Mouse (Mus musculus) CH12.LX (cell line): Measurements from ENCODE around the gene Ccnk.

Experiments used
- CTCF ChIP-seq, 2 experiments: IDR thresholded peaks in 1 of 2; conservative IDR thresholded peaks in 1 of 2; 2 replicates each; pipeline ENCODE4 v1.5.1; 2011 to 2012; ENCODE audit warnings: low read depth in 2 of 2, low read length in 2 of 2, improper control_type of control experiment in 1 of 2, inconsistent platforms in 1 of 2, mild to moderate bottlenecking in 1 of 2, moderate library complexity in 1 of 2
- ZNF384 ChIP-seq: IDR thresholded peaks from 2 replicates; pipeline ENCODE4 v1.6.1; 2012; ENCODE audit warnings: low read depth, low read length, improper control_type of control experiment, inconsistent platforms

DNA sequence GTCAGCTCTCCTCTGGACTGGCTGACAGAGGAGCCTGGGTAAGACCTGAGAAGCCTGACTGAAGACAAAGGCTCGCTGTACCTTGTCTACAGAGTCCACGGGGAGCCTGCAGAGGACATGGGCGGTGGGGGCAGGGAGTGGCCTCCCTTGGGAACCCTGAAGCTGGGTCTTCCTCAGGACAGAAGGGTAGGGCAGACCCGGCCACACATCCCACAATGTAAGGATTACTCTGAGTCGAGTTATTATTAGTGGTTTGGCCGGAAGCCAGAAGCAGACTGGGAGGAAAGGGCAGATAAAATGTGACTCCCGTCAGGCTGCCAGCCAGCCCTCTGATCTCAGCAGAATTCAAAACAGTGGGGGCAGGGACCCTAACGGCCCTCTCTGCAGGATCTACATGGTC, 65.4 kb downstream of the Ccnk start:
- no peak for TF ChIP-seq CTCF (conservative IDR thresholded peaks at IDR 0.05 in 1 of 2, IDR thresholded peaks at IDR 0.05 in 1 of 2; ENCODE audit: low read depth in 2 of 2, low read length in 2 of 2)
- no peak for TF ChIP-seq ZNF384
